Mouse (Mus musculus): Measurements from ENCODE around the gene Arpin.

DNA sequence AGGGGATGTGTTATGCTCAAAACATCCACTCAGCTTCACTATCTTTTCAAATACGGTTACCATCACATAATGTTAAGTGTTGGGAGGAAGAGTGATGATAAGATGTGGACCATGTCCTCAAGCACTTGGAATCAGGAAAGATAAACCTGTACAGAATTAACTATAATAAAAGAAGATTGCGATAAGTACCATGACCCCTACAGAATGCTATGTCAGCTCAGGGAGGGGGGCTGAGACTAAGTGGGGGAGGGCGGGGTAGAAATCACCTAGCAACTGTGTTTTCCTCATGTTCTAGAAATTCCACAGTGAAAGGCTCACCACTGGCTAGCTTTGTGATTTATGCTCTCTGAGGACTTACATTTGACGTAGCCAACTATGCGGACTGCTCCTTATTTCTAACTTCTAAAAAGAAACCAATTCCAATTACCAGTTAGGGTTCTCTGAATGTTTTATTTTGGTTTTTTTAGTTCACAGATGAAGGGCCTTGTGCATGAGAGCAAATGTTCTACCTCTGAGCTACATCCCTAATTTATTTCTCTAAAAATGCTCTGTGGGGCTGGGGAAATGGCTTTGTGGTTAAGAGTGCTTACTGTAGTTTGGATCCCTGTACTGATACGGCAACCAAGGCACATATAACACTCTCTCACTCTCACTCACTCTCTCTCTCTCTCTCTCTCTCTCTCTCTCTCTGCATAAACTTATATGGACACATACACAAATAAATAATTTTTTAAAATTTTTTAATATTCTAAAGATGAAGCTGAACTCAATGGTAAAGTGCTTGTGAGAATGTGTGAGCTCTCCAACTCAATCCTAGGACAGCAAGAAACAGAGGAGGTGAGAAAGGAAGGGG lies 42.4 kb downstream of the Arpin start:
- TF ChIP-seq CTCF (IDR thresholded peaks at IDR 0.05; ENCODE audit: borderline replicate concordance, insufficient read depth, low read length) (no peak), POLR2A (IDR thresholded peaks at IDR 0.05; ENCODE audit: low read depth, low read length) (no peak)
